Mouse (Mus musculus) liver, embryonic 14.5 days (tissue): Measurements from ENCODE around the gene Necab3. TPM values are rescaled to one million over a fixed set of nuclear protein-coding genes. Genes with fewer than 3 reads are reported as not detected.

ENCODE experiments used
- ATAC-seq: fragments of 200-750 bp; cut with Nextera tagmentation; 2 replicates; pipeline ENCODE4 v1.8.0; 2017; ENCODE audit warnings: moderate number of reproducible peaks, mild to moderate bottlenecking, moderate library complexity; ENCODE audit not compliant: insufficient read depth
- DNase-seq, 3 experiments: peaks; one replicate each; pipeline ENCODE4 v3.0.0-alpha.2; 2012 to 2013; ENCODE audit warnings: low read depth in 3 of 3, low spot score in 3 of 3
- H3K27ac ChIP-seq: fragments of 300-500 bp; sonication (generic); 2 replicates; pipeline ENCODE4 v1.5.1; 2014; ENCODE audit warnings: moderate library complexity, mild to moderate bottlenecking, control low read depth, inconsistent platforms
- H3K27me3 ChIP-seq: fragments of 300-500 bp; sonication (generic); 2 replicates; pipeline ENCODE4 v1.6.1; 2014; ENCODE audit warnings: mild to moderate bottlenecking, low read length, moderate library complexity; ENCODE audit not compliant: control insufficient read depth, insufficient read depth
- H3K36me3 ChIP-seq: fragments of 300-500 bp; sonication (generic); replicated peaks from 2 replicates; pipeline ENCODE4 v1.6.1; 2014; ENCODE audit warnings: low read depth; ENCODE audit not compliant: control insufficient read depth, insufficient read depth
- H3K4me1 ChIP-seq, 2 experiments: fragments of 200-500 bp in 1 of 2; fragments of 300-500 bp in 1 of 2; sonication (generic) in 1 of 2; replicated peaks; 2 replicates each; pipeline ENCODE4 v1.6.1; 2012 to 2014; ENCODE audit warnings: antibody characterized with exemption in 1 of 2, inconsistent platforms in 1 of 2, low read length in 1 of 2; ENCODE audit not compliant: control insufficient read depth in 2 of 2, insufficient read depth in 2 of 2
- H3K4me2 ChIP-seq: fragments of 300-500 bp; sonication (generic); 2 replicates; pipeline ENCODE4 v1.6.1; 2014; ENCODE audit warnings: low read depth, mild to moderate bottlenecking, control low read depth, moderate library complexity
- H3K4me3 ChIP-seq, 2 experiments: fragments of 200-500 bp in 1 of 2; fragments of 300-500 bp in 1 of 2; sonication (generic) in 1 of 2; 2 replicates each; pipeline ENCODE4 v1.5.1; 2012 to 2014; ENCODE audit warnings: low read depth in 2 of 2, low read length in 2 of 2, mild to moderate bottlenecking in 2 of 2, control low read depth in 1 of 2, inconsistent platforms in 1 of 2, moderate library complexity in 1 of 2; ENCODE audit not compliant: insufficient read depth in 1 of 2
- H3K9ac ChIP-seq: fragments of 300-500 bp; sonication (generic); replicated peaks from 2 replicates; pipeline ENCODE4 v1.6.1; 2014; ENCODE audit warnings: mild to moderate bottlenecking, control low read depth, moderate library complexity
- H3K9me3 ChIP-seq: fragments of 300-500 bp; sonication (generic); 2 replicates; pipeline ENCODE4 v1.6.1; 2016; ENCODE audit warnings: low read length, mixed read lengths; ENCODE audit not compliant: control insufficient read depth
- CTCF ChIP-seq: IDR thresholded peaks from 2 replicates; pipeline ENCODE4 v1.5.1; 2016; ENCODE audit warnings: antibody characterized with exemption, low read depth, control low read depth
- EP300 ChIP-seq: IDR thresholded peaks from 2 replicates; pipeline ENCODE4 v1.6.1; 2016; ENCODE audit warnings: antibody characterized with exemption, low read depth
- WGBS: fragments of 180-500 bp; shearing (Covaris S2); extraction: QIAGEN DNeasy Blood & Tissue Kit; methylation state at CpG from one replicate; pipeline ENCODE4 v1.1.7; 2014; ENCODE audit not compliant: insufficient replicate concordance; 5-methylcytosine and 5-hydroxymethylcytosine counted together
- polyA plus RNA-seq, 2 experiments: library from polyadenylated mRNA; depleted of rRNA in 1 of 2; stranded (reverse) in 1 of 2; unstranded in 1 of 2; fragments of >200 nt; fragmentation: Nextera tagmentation in 1 of 2; extraction: Ambion mirVana in 1 of 2; gene quantifications; 2 replicates each; pipeline versions ENCODE4 v1.2.1 to v1.2.3; 2012 to 2014

Gene Necab3
- polyA plus RNA-seq, 2 experiments = 0.80 to 0.96 TPM

- H3K27ac ChIP-seq = no peak overlapping the region
- TF ChIP-seq EP300 = no peak
- no peak overlapping the region for H3K4me3 ChIP-seq
- H3K9me3 ChIP-seq = no peaks in the 10 kb centered on the region
- H3K4me1 ChIP-seq = peaks cover 6 to 10% of the 10 kb centered on the region in 2 experiments
- H3K36me3 ChIP-seq = no peaks in the 10 kb centered on the region
- WGBS = 52% methylated on average over 5 of the region's 5 CpGs
- ATAC-seq = no peak
- no peaks in the 10 kb centered on the region for H3K27me3 ChIP-seq
- no peak overlapping the region for H3K4me2 ChIP-seq
- DNase-seq = no peak
- H3K9ac ChIP-seq = no peak overlapping the region
These were observed 60.1 kb downstream of the Necab3 start for GRCm38 (mm10) chr2:154498571-154498970.

GRCm38 (mm10) chr2:154495021-154495420, 63.7 kb downstream of the Necab3 start:
- no peak for ATAC-seq
- DNase-seq = no peak
- H3K4me2 ChIP-seq = no peak overlapping the region
- H3K27ac ChIP-seq = no peak overlapping the region
- no peaks in the 10 kb centered on the region for H3K9me3 ChIP-seq
- H3K4me1 ChIP-seq = peaks cover 6 to 10% of the 10 kb centered on the region in 2 experiments
- no peak overlapping the region for H3K4me3 ChIP-seq
- H3K27me3 ChIP-seq = no peaks in the 10 kb centered on the region
- TF ChIP-seq CTCF (no peak), EP300 (no peak)
- no peak overlapping the region for H3K9ac ChIP-seq
- H3K36me3 ChIP-seq = no peaks in the 10 kb centered on the region
- WGBS = 86% methylated on average over 4 of the region's 4 CpGs

Other genes starting within 250 kb of the Necab3 start
- gene Cdk5rap1, start 185.9 kb downstream of the Necab3 start, polyA plus RNA-seq (2012; rRNA removed) = 7.5 and 10.0 TPM in 2 replicates
- 4.2 and 9.5 TPM in 2 replicates for gene Cdk5rap1, start 185.9 kb downstream of the Necab3 start, polyA plus RNA-seq (2014; fragmentation: Nextera tagmentation; extraction: Ambion mirVana)
- gene Snta1, start 150.8 kb downstream of the Necab3 start, polyA plus RNA-seq (2012; rRNA removed) = 1.5 and 1.6 TPM in 2 replicates
- 0.64 and 0.70 TPM in 2 replicates for gene Snta1, start 150.8 kb downstream of the Necab3 start, polyA plus RNA-seq (2014; fragmentation: Nextera tagmentation; extraction: Ambion mirVana)
- gene Cbfa2t2, start 122.4 kb downstream of the Necab3 start, polyA plus RNA-seq (2012; rRNA removed) = 3.2 and 4.1 TPM in 2 replicates
- 5.3 and 5.8 TPM in 2 replicates for gene Cbfa2t2, start 122.4 kb downstream of the Necab3 start, polyA plus RNA-seq (2014; fragmentation: Nextera tagmentation; extraction: Ambion mirVana)
- 1.3 TPM in 2 replicates for gene 1700003F12Rik, start 11.8 kb downstream of the Necab3 start, polyA plus RNA-seq (2012; rRNA removed)
- 0.90 and 1.1 TPM in 2 replicates for gene 1700003F12Rik, start 11.8 kb downstream of the Necab3 start, polyA plus RNA-seq (2014; fragmentation: Nextera tagmentation; extraction: Ambion mirVana)
- gene Actl10, start 7.1 kb downstream of the Necab3 start, polyA plus RNA-seq (2012; rRNA removed) = 0.05 TPM in 1 of 2 replicates, not detected in the other
- not detected in 2 replicates for gene Actl10, start 7.1 kb downstream of the Necab3 start, polyA plus RNA-seq (2014; fragmentation: Nextera tagmentation; extraction: Ambion mirVana)
- gene E2f1, start 11.0 kb upstream of the Necab3 start, polyA plus RNA-seq (2012; rRNA removed) = 26.2 and 26.4 TPM in 2 replicates
- 6.0 and 7.6 TPM in 2 replicates for gene E2f1, start 11.0 kb upstream of the Necab3 start, polyA plus RNA-seq (2014; fragmentation: Nextera tagmentation; extraction: Ambion mirVana)
- 18.7 and 27.6 TPM in 2 replicates for gene Pxmp4, start 44.8 kb upstream of the Necab3 start, polyA plus RNA-seq (2012; rRNA removed)
- 30.2 and 35.4 TPM in 2 replicates for gene Pxmp4, start 44.8 kb upstream of the Necab3 start, polyA plus RNA-seq (2014; fragmentation: Nextera tagmentation; extraction: Ambion mirVana)
- gene Zfp341, start 54.4 kb upstream of the Necab3 start, polyA plus RNA-seq (2012; rRNA removed) = 3.6 and 3.9 TPM in 2 replicates
- gene Zfp341, start 54.4 kb upstream of the Necab3 start, polyA plus RNA-seq (2014; fragmentation: Nextera tagmentation; extraction: Ambion mirVana) = 1.1 and 2.2 TPM in 2 replicates
- 0.35 TPM in 1 of 2 replicates, not detected in the other for gene 4930519P11Rik, start 54.5 kb upstream of the Necab3 start, polyA plus RNA-seq (2012; rRNA removed)
- gene 4930519P11Rik, start 54.5 kb upstream of the Necab3 start, polyA plus RNA-seq (2014; fragmentation: Nextera tagmentation; extraction: Ambion mirVana) = 0.32 TPM in 1 of 2 replicates, not detected in the other
- gene Chmp4b, start 92.8 kb upstream of the Necab3 start, polyA plus RNA-seq (2012; rRNA removed) = 48.0 and 84.2 TPM in 2 replicates
- 8.1 and 9.1 TPM in 2 replicates for gene Chmp4b, start 92.8 kb upstream of the Necab3 start, polyA plus RNA-seq (2014; fragmentation: Nextera tagmentation; extraction: Ambion mirVana)
- gene Gm14214, start 211.1 kb upstream of the Necab3 start, polyA plus RNA-seq (2012; rRNA removed) = not detected in 2 replicates
- not detected in 2 replicates for gene Gm14214, start 211.1 kb upstream of the Necab3 start, polyA plus RNA-seq (2014; fragmentation: Nextera tagmentation; extraction: Ambion mirVana)
- gene Raly, start 232.2 kb upstream of the Necab3 start, polyA plus RNA-seq (2012; rRNA removed) = 204 and 237 TPM in 2 replicates
- 35.9 and 37.4 TPM in 2 replicates for gene Raly, start 232.2 kb upstream of the Necab3 start, polyA plus RNA-seq (2014; fragmentation: Nextera tagmentation; extraction: Ambion mirVana)
- gene a, start 232.5 kb upstream of the Necab3 start, polyA plus RNA-seq (2012; rRNA removed) = 0.25 TPM in 1 of 2 replicates, not detected in the other
- gene a, start 232.5 kb upstream of the Necab3 start, polyA plus RNA-seq (2014; fragmentation: Nextera tagmentation; extraction: Ambion mirVana) = 0.36 TPM in 1 of 2 replicates, not detected in the other